Mouse (Mus musculus) cerebellum, postnatal 4 days (tissue): ENCODE measurements around the gene Fhdc1.

ENCODE experiments used
- DNase-seq, 2 experiments: peaks; one replicate each; pipeline ENCODE4 v3.0.0; 2022; ENCODE audit warnings: low spot score in 2 of 2, mixed read lengths in 1 of 2

Fhdc1 gene

DNA sequence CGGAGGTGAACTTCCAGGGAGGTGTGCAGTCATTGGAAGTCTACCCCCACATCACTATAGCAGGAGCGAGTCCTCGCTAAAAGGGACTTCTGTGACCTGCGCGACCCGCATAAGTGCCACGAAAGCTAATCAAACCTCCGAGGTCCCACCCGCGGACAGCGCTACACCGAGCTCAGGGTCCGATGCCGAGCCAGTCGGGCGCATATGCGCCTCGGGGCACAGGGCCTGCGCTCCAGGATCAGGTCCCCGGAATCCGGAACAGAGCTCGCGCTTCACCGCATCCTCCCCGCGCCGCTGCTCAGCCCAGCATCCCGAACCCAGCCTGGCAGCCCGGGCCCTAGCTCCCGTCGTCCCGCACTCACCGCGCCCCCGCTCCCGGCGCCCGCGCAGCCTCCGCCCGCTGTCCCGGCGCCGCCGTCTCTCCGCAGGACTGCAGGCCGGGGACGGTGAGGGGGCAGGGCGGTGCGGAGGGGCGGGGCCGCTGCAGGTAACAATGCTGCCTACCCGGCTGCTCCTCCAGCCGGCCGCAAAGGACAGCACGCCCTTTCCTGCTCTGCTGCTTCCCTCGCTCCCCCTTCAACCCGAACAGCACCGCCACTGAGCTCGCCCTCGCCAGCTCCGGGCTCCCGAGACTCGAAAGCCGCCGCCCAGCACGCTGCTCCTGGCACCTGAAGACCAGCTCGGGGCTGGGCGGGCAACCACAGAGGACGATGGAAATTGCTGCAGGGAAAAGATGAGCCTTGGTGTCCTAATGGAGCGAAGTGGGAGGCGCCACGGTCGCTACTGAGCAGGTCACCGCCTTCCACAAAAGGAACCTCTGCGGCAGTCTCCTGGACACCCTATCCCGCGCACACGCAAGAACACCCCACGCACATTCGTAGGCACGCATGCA lies at the start of gene Fhdc1:
Gene Fhdc1, minus strand, starts transcription at position 424 of the 892 bp plus-strand sequence.
- peak in 1 of 2 experiments; percentile 37 for DNase-seq

DNA sequence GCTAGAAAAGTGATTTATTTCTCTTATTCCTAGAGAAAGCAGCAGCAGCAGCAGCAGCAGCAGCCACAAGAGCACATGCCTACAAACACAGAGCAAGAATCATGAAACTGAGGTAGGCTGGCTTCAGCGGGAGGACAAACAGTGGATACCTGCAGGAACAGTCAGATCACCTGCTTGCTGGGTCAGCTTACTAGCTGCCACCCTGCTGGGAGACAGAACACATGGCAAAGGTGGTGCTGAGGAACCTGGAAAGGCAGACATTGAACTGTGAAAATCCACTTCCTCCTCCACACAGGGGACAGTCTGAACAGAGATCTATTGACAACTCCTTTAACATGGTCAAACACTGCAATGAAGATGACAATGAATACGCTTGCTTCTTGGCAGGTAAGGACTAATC lies 48.8 kb upstream of the Fhdc1 start:
- no peak for DNase-seq

DNA sequence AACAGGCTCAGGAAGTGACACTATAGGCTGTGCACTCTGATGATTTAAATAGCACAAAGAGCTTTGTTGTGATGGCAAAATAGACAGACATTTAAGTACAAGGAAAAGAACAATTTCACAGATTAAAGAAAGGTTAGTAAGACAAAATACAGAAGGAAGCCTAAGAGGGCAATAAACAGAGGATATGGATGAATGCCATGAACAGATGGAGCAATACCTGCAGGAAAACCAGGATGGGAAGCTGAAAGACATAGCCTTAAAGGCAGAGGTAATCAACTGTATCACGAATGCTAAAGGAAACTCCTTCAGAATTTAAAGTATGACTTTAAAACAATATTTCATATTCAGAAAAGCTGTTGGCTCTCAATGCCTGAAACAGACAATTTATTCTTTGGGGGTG lies 44.7 kb upstream of the Fhdc1 start:
- no peak for DNase-seq

DNA sequence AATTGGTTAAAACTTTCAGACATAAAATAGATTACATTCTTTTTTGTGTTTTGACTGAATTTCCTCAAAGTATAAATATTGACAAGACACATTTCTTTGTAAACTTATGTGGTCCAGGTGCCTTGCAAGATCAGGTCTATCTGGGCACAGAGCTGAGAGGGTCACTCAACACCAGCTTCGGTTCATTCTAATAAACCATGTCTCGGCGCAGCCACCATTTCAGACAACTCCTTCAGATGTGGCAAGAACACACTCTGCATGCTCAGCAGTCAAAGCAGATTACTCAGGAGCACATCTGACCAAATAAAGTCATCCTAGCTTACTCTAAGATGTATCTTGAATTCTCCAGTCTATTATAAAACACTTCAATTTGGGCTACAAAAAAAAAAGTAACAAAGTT lies 35.9 kb upstream of the Fhdc1 start:
- no peak for DNase-seq

DNA sequence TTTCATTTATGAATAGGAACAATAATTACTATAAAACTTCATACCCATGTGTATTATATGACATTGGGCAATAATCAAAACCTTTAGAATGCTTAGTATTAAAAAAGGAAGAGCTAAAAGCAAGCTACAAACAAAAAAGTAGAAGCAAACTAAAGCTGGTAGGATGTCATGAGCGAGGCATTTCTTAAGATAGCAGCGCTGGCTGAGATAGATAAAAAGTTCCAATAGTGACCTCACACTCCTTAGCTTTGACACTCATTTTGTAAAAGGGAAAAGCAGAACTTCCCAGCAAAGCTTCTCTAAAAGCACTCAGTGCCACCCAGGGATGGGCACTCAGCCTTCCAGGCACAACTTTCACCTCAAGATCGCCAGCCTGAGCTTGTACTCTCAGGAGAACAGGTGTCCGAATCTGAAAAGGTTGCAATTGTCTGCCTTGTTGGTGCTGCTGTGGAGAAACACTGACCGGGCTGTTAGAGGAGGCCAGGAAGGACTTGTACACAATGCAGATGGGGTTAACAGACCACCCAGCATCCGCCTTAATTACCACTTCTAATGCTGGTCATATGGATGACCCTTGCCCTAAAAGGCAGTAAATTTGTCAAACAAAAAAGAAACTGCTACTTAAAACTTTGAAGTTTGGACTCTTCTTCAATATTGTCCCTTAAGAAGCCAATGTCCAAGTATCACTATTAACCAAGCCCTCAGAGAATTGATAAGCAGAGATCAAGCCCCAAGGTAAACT lies 32.7 kb upstream of the Fhdc1 start:
- DNase-seq, result no peak

- no peak for DNase-seq
Observed at GRCm38 (mm10) chr3:84505193-84505592, 25.0 kb upstream of the Fhdc1 start.

DNA sequence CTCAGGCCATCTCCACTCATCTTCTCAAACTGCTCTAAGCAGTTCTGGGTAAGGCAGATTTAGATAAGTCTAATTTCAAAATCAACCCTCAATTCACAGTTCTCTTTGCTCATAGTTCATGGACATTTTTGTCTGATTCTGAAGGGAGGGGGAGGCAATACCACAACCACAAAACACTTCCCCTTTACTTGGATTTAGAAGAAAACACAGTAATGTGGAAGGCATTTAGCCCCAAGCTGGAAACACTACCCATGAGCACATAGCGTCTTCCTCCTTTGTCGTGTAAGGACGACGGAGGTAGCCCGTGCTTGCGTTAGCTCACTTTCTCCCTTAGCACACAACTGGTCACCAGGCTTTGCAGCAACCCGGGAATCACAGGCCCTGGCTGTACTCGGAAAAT lies 24.1 kb upstream of the Fhdc1 start:
- DNase-seq, result no peak

DNA sequence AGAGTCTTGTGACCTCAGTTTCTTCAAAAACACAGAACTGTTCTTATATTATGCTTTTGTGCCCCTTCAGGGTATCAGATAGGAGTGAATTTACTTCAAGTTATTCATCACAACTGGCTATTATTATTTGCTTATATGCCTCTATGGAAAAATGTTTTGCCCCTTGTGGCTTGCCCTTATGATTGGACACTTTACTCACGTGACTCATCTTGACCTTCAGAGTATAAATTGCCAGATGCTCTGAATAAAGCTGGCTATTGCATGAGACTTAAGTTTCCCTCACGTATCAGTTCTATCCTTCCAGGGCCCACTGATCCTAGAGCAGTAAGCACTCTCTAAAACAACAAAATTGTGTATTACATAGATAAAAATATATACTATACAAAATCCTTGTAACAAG lies 21.9 kb upstream of the Fhdc1 start:
- DNase-seq, result no peak

DNA sequence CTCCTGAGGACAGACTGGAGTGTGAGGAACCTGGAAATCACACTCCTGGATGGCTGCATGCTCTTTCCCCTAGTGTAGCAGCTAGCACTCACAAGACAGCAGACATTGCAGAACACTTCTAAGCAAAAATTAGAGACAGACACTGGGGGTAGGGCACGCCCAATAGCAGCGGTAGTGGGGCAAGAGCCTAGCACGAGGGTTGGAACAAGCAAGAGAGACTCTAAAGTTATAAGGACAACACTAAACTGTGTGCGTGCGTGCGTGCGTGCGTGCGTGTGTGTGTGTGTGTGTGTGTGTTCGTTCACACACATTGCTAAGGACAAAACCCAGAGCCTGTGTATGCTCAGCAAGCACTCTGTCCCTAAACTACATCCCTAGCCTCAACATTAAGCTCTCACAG lies 20.3 kb upstream of the Fhdc1 start:
- DNase-seq, result no peak

DNA sequence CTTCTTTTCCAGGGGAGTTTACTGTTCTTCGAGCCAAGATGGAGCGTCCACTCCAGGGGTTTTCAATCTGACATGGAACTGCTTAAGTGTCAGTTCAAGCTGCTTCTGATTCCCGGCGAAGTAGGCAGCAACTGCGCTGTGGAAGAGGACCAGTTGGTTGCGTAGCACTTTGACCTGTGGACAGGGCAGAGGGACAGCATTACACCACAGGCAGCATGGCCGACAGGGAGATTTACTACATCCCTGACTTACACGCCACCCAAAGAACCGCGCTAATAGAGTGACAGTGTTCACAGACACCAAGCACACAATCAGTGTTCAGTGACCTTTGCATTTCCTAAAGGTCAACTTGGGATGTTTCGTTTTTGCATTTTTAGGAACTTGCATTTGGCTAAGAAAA lies 17.5 kb upstream of the Fhdc1 start:
- no peak for DNase-seq

DNA sequence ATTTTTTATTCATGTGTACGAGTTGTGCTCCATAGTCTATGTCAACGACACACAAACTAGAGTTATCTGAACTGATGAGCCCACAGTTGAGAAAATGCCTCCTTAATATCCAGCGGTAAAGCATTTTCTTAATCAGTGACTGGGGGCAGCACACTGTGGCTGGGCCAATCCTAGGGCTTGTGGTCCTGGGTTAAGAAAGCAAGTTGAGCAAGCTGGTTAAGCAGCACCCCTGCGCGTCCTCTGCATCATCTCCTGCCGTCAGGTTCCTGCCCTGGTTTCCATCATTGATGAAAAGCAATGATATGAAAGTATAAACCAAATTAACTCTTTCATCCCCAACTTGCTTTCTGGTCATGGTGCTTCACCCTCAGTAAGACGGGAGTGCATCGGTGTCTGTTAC lies 12.4 kb upstream of the Fhdc1 start:
- DNase-seq, result no peak

DNA sequence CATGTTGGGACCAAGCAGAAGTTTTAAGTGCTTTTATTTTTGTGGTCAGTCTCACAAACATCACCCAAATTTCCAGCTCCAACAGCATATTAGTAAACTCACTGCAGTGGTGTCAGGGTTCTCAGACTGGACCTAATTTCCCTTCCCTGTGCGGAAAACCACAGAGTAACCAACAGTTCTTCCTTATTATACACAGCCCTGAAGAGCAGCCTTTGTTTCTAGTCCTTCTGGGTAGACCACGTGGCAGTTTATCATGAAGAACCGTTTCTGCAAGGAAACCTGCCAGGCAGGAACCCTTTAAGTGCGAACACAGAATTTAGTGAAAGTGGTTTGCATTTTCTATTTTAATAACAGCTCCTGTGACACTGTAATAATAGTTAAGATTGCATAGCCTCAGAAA lies 11.9 kb upstream of the Fhdc1 start:
- DNase-seq, result no peak

GRCm38 (mm10) chr3:84488716-84489115 lies 8.5 kb upstream of the Fhdc1 start:
- no peak for DNase-seq

DNA sequence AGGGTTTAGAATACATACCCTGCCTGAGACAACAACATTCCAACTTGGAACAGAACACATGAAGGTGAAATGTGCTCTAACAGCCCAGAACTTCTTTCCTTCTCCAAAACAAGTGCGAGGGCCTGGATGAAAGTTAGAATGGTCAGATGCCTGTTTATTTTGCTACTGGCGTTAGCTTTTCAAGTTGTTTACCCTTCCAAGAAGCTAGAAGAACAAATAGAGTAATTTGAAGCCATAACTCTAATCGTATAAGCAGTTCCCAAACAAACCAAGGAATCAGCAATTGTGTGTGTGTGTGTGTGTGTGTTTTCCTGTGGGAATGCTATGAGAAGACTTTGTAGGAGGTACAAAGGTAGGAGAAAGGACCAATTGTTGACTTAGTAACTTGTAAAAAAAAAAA lies 4.7 kb upstream of the Fhdc1 start:
- DNase-seq, result no peak

DNA sequence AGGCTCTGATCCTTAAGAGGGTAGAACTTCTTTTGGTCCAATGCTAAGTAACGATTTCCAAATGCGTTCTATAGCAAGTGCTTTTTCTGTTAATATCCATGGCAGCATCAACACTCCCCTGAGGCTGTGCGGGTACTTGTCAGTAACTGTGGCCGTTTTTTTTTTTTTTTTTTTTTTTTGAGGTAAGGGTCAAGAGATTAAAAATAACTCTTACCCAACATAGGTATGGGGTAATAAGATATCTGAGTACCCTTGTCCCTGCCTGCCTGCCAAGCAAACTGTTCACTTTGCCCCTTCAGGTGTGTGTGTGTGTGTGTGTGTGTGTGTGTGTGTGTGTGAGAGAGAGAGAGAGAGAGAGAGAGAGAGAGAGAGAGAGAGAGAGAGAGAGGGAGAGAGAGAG lies 4.1 kb upstream of the Fhdc1 start:
- DNase-seq, result no peak

GRCm38 (mm10) chr3:84482121-84482520 lies 1.9 kb upstream of the Fhdc1 start:
- DNase-seq, result no peak

GRCm38 (mm10) chr3:84481104-84481503 lies 875 bp upstream of the Fhdc1 start:
- peak in 1 of 2 experiments; percentile 19 for DNase-seq

GRCm38 (mm10) chr3:84479293-84480005 lies 780 bp downstream of the Fhdc1 start:
- peak in 1 of 2 experiments; percentile 26 for DNase-seq

- DNase-seq, result no peak
Observed at GRCm38 (mm10) chr3:84478896-84479292, 1.3 kb downstream of the Fhdc1 start.

GRCm38 (mm10) chr3:84478195-84478594 lies 2.0 kb downstream of the Fhdc1 start:
- DNase-seq, result no peak

- DNase-seq, result no peak
Observed at GRCm38 (mm10) chr3:84477498-84477897, 2.7 kb downstream of the Fhdc1 start.

DNA sequence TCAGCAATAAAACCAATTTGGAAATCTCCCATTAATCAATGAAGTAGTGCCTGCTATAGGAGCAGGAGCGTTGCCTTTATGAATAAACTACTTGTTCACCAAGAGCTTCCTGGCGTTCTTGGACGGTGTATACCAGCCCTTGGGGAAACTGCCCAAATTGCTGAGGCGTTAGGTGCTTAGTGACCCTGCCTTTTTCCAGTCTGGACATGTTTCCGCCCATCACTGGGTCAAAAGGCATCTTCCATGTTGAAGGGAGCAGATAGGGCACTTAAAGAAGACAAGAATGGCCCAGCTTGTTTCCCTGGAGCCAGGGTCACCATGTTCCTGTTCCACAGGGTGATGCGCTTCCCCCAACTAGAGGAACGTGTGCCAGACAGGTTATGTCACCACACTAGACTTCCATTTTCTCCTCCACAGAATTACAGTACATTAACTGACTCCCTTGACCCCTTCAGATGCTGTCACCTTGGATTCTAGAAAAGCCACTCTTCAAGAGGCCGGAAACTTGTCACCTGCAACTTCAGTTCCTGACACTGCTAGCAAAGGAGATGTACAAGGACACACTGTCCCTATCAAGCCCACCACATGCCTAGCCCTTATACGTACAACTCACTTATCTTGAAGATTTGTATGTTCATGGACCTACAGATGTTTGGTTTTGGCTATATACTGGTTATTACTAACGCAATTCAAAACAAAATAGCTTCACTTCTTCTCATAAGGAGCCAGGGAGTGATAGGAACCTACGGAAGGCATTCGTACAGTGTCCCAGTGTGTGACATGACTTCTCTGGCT lies 5.1 kb downstream of the Fhdc1 start:
- DNase-seq, result no peak
